Mouse (Mus musculus) lung, postnatal 0 days (tissue): ENCODE measurements at regions not wholly inside any gene's neighbourhood (a gene's known extent, or its start where the extent isn't known, plus 50 kb on each side); places are given as distances from the start of the nearest gene placed in this dataset.

Source experiments
- CTCF ChIP-seq: IDR thresholded peaks from 2 replicates; pipeline ENCODE4 v1.5.1; 2016; ENCODE audit warnings: antibody characterized with exemption, mild to moderate bottlenecking
- EP300 ChIP-seq: IDR thresholded peaks from 2 replicates; pipeline ENCODE4 v1.6.1; 2016; ENCODE audit warnings: antibody characterized with exemption, mild to moderate bottlenecking, control low read depth

DNA sequence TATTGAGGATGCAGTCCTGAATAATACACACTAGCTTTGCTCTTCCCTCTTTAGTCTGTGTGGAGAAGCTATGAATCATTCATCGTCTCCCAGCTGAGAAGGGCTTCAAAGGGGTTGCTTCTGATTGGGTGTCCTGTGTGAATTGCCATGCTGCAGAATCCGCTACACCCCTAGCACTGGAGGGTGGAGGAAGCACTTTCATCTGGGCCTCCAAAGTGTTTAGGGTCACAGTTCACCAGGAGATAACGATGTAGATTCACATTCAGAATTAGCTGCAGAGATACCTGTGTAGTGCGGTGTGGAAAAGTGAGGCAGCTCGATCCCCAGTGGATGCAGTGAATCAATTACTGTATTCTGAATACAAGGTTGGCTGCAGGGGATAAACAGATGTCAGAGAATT lies 301.2 kb upstream of the Ednrb start:
- TF ChIP-seq EP300 (no peak), CTCF (no peak)
